Mouse (Mus musculus) G1E (cell line): Measurements from ENCODE around the gene Sema6b.

Experiments used
- CTCF ChIP-seq: IDR thresholded peaks from 2 replicates; pipeline ENCODE4 v1.5.1; 2012; ENCODE audit warnings: low read depth, low read length, inconsistent platforms, mixed read lengths
- GATA2 ChIP-seq: IDR thresholded peaks from 2 replicates; pipeline ENCODE4 v1.6.1; 2012; ENCODE audit warnings: low read depth, low read length, inconsistent platforms, borderline replicate concordance

DNA sequence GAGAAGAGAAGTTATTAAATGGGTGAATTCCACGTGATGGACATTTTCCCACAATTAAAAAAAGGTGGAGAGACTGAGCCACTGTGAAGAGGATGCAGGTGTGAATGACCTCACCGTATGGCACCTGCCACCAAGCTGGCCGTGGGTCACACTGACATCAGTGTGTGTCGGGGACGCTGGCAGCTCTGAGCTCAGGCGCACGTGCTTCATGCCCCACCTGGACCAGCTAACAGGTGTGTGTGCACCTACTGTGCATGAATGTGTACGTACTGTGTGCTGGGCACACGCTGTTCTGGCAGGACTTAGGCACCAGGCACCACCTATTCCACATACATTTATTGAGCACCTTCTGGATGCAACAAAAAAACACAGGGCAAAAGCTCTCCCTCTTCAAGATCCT lies 4.4 kb upstream of the Sema6b start:
- TF ChIP-seq CTCF: no peak
- no peak for TF ChIP-seq GATA2
